Mouse (Mus musculus) small intestine, adult 2 months (tissue): ENCODE measurements around the gene Ndufa10.

Source experiments
- CTCF ChIP-seq: fragments of 200-500 bp; IDR thresholded peaks from 2 replicates; pipeline ENCODE4 v1.5.1; 2012; ENCODE audit warnings: low read depth, mild to moderate bottlenecking, control low read depth, inconsistent platforms, low read length, moderate library complexity, mixed read lengths; ENCODE audit not compliant: insufficient replicate concordance, insufficient read length; ENCODE audit errors: extremely low read depth
- POLR2A ChIP-seq: fragments of 200-500 bp; IDR thresholded peaks from 2 replicates; pipeline ENCODE4 v1.6.1; 2012; ENCODE audit warnings: low read depth, mild to moderate bottlenecking, control low read depth, inconsistent platforms, low read length, moderate library complexity

DNA sequence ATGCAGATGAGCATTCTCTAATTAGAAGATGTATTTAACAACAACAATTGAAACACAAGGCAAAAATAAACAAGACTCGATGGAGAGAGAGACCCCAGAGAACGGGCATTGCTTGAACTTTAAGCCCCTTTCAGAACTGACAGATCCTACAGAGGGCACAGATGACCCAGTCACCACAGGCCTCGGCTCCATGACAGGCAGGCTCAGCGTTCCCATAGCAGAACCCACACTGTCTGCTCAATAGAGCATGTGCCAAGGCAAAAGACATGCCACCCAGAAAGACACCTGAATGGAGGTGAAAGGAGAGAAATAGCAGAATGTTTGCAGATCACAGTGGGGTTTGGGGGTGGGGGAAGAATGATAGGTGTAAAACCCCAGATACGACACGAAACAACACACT lies 15.2 kb downstream of the Ndufa10 start:
- TF ChIP-seq POLR2A (no peak), CTCF (no peak)
